Mouse (Mus musculus): ENCODE results near the gene Rps19bp1. TPM values are rescaled to one million over a fixed set of nuclear protein-coding genes. Genes with fewer than 3 reads are reported as not detected.

The Rps19bp1 gene
- polyA plus RNA-seq, 1 experiment from 2014 or later, result 69.7 TPM

GRCm38 (mm10) chr15:80225796-80226195 is 38.3 kb downstream of the Rps19bp1 start:
- Histone ChIP-seq H3K27ac (replicated peaks) (no peak overlapping the region), H3K36me3 (no peaks in the 10 kb centered on the region), H3K4me3 (no peak overlapping the region), H3K27me3 (ENCODE audit: low read depth, poor library complexity, severe bottlenecking) (peaks cover 12% of the 10 kb centered on the region; the same call in 1 of the 2 replicates), H3K9me3 (replicated peaks) (no peaks in the 10 kb centered on the region), H3K4me1 (peaks cover 10% of the 10 kb centered on the region)
- WGBS, result 48% methylated on average over 2 of the region's 2 CpGs
- DNase-seq (ENCODE audit: low spot score), result peak; percentile 61

- DNase-seq (ENCODE audit: low spot score), result peak; percentile 75
- 25% methylated on average over 9 of the region's 9 CpGs for WGBS
- Histone ChIP-seq H3K9me3 (replicated peaks) (no peaks in the 10 kb centered on the region), H3K36me3 (no peaks in the 10 kb centered on the region), H3K4me1 (peaks cover 10% of the 10 kb centered on the region), H3K27ac (replicated peaks) (no peak overlapping the region), H3K4me3 (no peak overlapping the region), H3K27me3 (ENCODE audit: low read depth, poor library complexity, severe bottlenecking) (peaks cover 10% of the 10 kb centered on the region; the same call in 1 of the 2 replicates)
Observed at GRCm38 (mm10) chr15:80225208-80225607, 38.9 kb downstream of the Rps19bp1 start.

GRCm38 (mm10) chr15:80223751-80224150 is 40.4 kb downstream of the Rps19bp1 start:
- Histone ChIP-seq H3K27me3 (ENCODE audit: low read depth, poor library complexity, severe bottlenecking) (no peaks in the 10 kb centered on the region), H3K4me1 (peaks cover 17% of the 10 kb centered on the region), H3K4me3 (no peak overlapping the region), H3K36me3 (no peaks in the 10 kb centered on the region), H3K9me3 (replicated peaks) (no peaks in the 10 kb centered on the region), H3K27ac (replicated peaks) (no peak overlapping the region)
- 92% methylated on average over 7 of the region's 7 CpGs for WGBS
- no peak for DNase-seq (ENCODE audit: low spot score)

GRCm38 (mm10) chr15:80221031-80221430 is 43.1 kb downstream of the Rps19bp1 start:
- H3K27ac ChIP-seq (replicated peaks), result no peak overlapping the region
- H3K27me3 ChIP-seq (ENCODE audit: low read depth, poor library complexity, severe bottlenecking), result no peaks in the 10 kb centered on the region
- no peaks in the 10 kb centered on the region for H3K36me3 ChIP-seq
- H3K9me3 ChIP-seq (replicated peaks), result no peaks in the 10 kb centered on the region
- no peak for DNase-seq (ENCODE audit: low spot score)
- no peak overlapping the region for H3K4me3 ChIP-seq
- H3K4me1 ChIP-seq, result peaks cover 9% of the 10 kb centered on the region
- 72% methylated on average over 8 of the region's 8 CpGs for WGBS

- Histone ChIP-seq H3K27me3 (ENCODE audit: low read depth, poor library complexity, severe bottlenecking) (no peaks in the 10 kb centered on the region), H3K4me3 (no peak overlapping the region), H3K27ac (replicated peaks) (peak overlapping the region; percentile 58), H3K4me1 (peaks cover 15% of the 10 kb centered on the region), H3K9me3 (replicated peaks) (no peaks in the 10 kb centered on the region), H3K36me3 (no peaks in the 10 kb centered on the region)
- DNase-seq (ENCODE audit: low spot score), result no peak
- 75% methylated on average over 4 of the region's 4 CpGs for WGBS
Observed at GRCm38 (mm10) chr15:80219705-80220657, 44.1 kb downstream of the Rps19bp1 start.

- peak overlapping the region; percentile 58 for H3K27ac ChIP-seq (replicated peaks)
- peak; percentile 21 for DNase-seq (ENCODE audit: low spot score)
- 58% methylated on average over 14 of the region's 14 CpGs for WGBS
- H3K27me3 ChIP-seq (ENCODE audit: low read depth, poor library complexity, severe bottlenecking), result no peaks in the 10 kb centered on the region
- H3K9me3 ChIP-seq (replicated peaks), result no peaks in the 10 kb centered on the region
- H3K4me3 ChIP-seq, result no peak overlapping the region
- H3K4me1 ChIP-seq, result peaks cover 15% of the 10 kb centered on the region
- no peaks in the 10 kb centered on the region for H3K36me3 ChIP-seq
Observed at GRCm38 (mm10) chr15:80219211-80219610, 44.9 kb downstream of the Rps19bp1 start.

- no peak for DNase-seq (ENCODE audit: low spot score)
- WGBS, result 89% methylated on average over 10 of the region's 10 CpGs
- no peak overlapping the region for H3K27ac ChIP-seq (replicated peaks)
Observed at GRCm38 (mm10) chr15:80217476-80217875, 46.6 kb downstream of the Rps19bp1 start.

GRCm38 (mm10) chr15:80216480-80216820 is 47.7 kb downstream of the Rps19bp1 start:
- no peak for DNase-seq (ENCODE audit: low spot score)
- WGBS, result 69% methylated on average over 9 of the region's 9 CpGs
- Histone ChIP-seq H3K27me3 (ENCODE audit: low read depth, poor library complexity, severe bottlenecking) (no peaks in the 10 kb centered on the region), H3K27ac (replicated peaks) (no peak overlapping the region), H3K4me3 (no peak overlapping the region), H3K4me1 (peaks cover 15% of the 10 kb centered on the region), H3K36me3 (peaks cover 20% of the 10 kb centered on the region), H3K9me3 (replicated peaks) (no peaks in the 10 kb centered on the region)

More at GRCm38 (mm10) chr15:80217476-80217875, 46.6 kb downstream of the Rps19bp1 start:
- Histone ChIP-seq H3K9me3 (replicated peaks) (no peaks in the 10 kb centered on the region), H3K36me3 (peaks cover 10% of the 10 kb centered on the region), H3K4me3 (no peak overlapping the region), H3K27me3 (ENCODE audit: low read depth, poor library complexity, severe bottlenecking) (no peaks in the 10 kb centered on the region), H3K4me1 (peaks cover 15% of the 10 kb centered on the region)

GRCm38 (mm10) chr15:80215716-80216479 is 48.2 kb downstream of the Rps19bp1 start:
- no peaks in the 10 kb centered on the region for H3K27me3 ChIP-seq (ENCODE audit: low read depth, poor library complexity, severe bottlenecking)
- DNase-seq (ENCODE audit: low spot score), result no peak
- peaks cover 15% of the 10 kb centered on the region for H3K4me1 ChIP-seq
- no peak overlapping the region for H3K27ac ChIP-seq (replicated peaks)
- H3K36me3 ChIP-seq, result peaks cover 25% of the 10 kb centered on the region
- no peak overlapping the region for H3K4me3 ChIP-seq
- no peaks in the 10 kb centered on the region for H3K9me3 ChIP-seq (replicated peaks)
- 19% methylated on average over 10 of the region's 10 CpGs for WGBS

- H3K4me3 ChIP-seq, result no peak overlapping the region
- H3K27ac ChIP-seq (replicated peaks), result no peak overlapping the region
- H3K4me1 ChIP-seq, result peaks cover 9% of the 10 kb centered on the region
- no peak for DNase-seq (ENCODE audit: low spot score)
- no peaks in the 10 kb centered on the region for H3K9me3 ChIP-seq (replicated peaks)
- no peaks in the 10 kb centered on the region for H3K27me3 ChIP-seq (ENCODE audit: low read depth, poor library complexity, severe bottlenecking)
- H3K36me3 ChIP-seq, result peaks cover 30% of the 10 kb centered on the region
Observed at GRCm38 (mm10) chr15:80213688-80214087, 50.4 kb downstream of the Rps19bp1 start.
